ENCODE assay signal across 8 mouse cellular contexts in genomic region chr8:11279296-11279826, GRCm38 (mm10). TPM values are rescaled to one million over a fixed set of nuclear protein-coding genes. Genes with fewer than 3 reads are reported as not detected.
DNase-seq lines count a peak whose midpoint lies in the region; ATAC-seq lines count a peak whose summit lies in the region.

No protein-coding gene starts in this region.

- H3K27me3 ChIP-seq in forebrain, embryonic 11.5 days (ENCODE audit: control insufficient read depth, insufficient read depth, low read length) = no peaks in the 10 kb centered on the region
- H3K27me3 ChIP-seq in intestine, embryonic 14.5 days (replicated peaks; ENCODE audit: control insufficient read depth, insufficient read depth, low read length) = no peaks in the 10 kb centered on the region
- peaks cover 10% of the 10 kb centered on the region; the same call in 1 of the 2 replicates for H3K27me3 ChIP-seq in liver, embryonic 13.5 days

- peak overlapping the region; percentile 24; the same call in 1 of the 2 replicates for H3K4me2 ChIP-seq in forebrain, embryonic 11.5 days (ENCODE audit: low read depth, low read length, severe bottlenecking)
- H3K4me2 ChIP-seq in intestine, embryonic 14.5 days (ENCODE audit: low read length) = peak overlapping the region; percentile 32; the same call in 1 of the 2 replicates
- peak overlapping the region; percentile 30 for H3K4me2 ChIP-seq in liver, embryonic 13.5 days

- no peak overlapping the region for H3K4me3 ChIP-seq in forebrain, embryonic 11.5 days (ENCODE audit: low read depth, low read length)
- no peak overlapping the region for H3K4me3 ChIP-seq in intestine, embryonic 14.5 days (ENCODE audit: low read depth, low read length)
- H3K4me3 ChIP-seq in liver, embryonic 13.5 days (replicated peaks) = peak overlapping the region; percentile 34

- no peak overlapping the region; the same call in 1 of the 2 replicates for H3K9ac ChIP-seq in forebrain, embryonic 11.5 days (ENCODE audit: low read length)
- no peak overlapping the region for H3K9ac ChIP-seq in intestine, embryonic 14.5 days (ENCODE audit: low read length)
- no peak overlapping the region for H3K9ac ChIP-seq in liver, embryonic 13.5 days

- H3K27ac ChIP-seq in forebrain, embryonic 11.5 days (ENCODE audit: low read depth, low read length) = no peak overlapping the region
- H3K27ac ChIP-seq in intestine, embryonic 14.5 days (ENCODE audit: low read depth) = peak overlapping the region; percentile 85; the same call in 1 of the 2 replicates
- H3K27ac ChIP-seq in liver, embryonic 13.5 days = peak overlapping the region; percentile 47

- no peaks in the 10 kb centered on the region for H3K9me3 ChIP-seq in forebrain, embryonic 11.5 days (ENCODE audit: control insufficient read depth, low read length)
- H3K9me3 ChIP-seq in intestine, embryonic 14.5 days (ENCODE audit: control insufficient read depth, low read length) = no peaks in the 10 kb centered on the region
- H3K9me3 ChIP-seq in liver, embryonic 13.5 days (replicated peaks) = no peaks in the 10 kb centered on the region

- WGBS in forebrain, embryonic 11.5 days = 59% methylated on average over 20 of the region's 20 CpGs
- WGBS in intestine, embryonic 14.5 days = 52% methylated on average over 20 of the region's 20 CpGs
- 27% methylated on average over 20 of the region's 20 CpGs for WGBS in liver, embryonic 13.5 days (ENCODE audit: insufficient replicate concordance)

- H3K36me3 ChIP-seq in forebrain, embryonic 11.5 days (ENCODE audit: control insufficient read depth, insufficient read depth, low read length) = no peaks in the 10 kb centered on the region
- no peaks in the 10 kb centered on the region for H3K36me3 ChIP-seq in intestine, embryonic 14.5 days (ENCODE audit: control insufficient read depth, insufficient read depth, low read length)
- H3K36me3 ChIP-seq in liver, embryonic 13.5 days = no peaks in the 10 kb centered on the region

- ATAC-seq in forebrain, embryonic 11.5 days (replicated peaks; ENCODE audit: low FRiP score) = peak; percentile 51; the same call in 1 of the 2 replicates
- ATAC-seq in intestine, embryonic 14.5 days (replicated peaks; ENCODE audit: low FRiP score, low TSS enrichment, low read depth) = no peak; the same call in 1 of the 2 replicates
- peak; percentile 64 for ATAC-seq in liver, embryonic 13.5 days (ENCODE audit: low read depth)
- no peak for ATAC-seq in frontal cortex, adult (ENCODE audit: low TSS enrichment)

- DNase-seq in gastrocnemius, postnatal 14 days = peak; percentile 24
- no peak for DNase-seq in gastrocnemius, postnatal 36 days
- DNase-seq in forebrain, embryonic 11.5 days (ENCODE audit: low spot score) = peak; percentile 70
- DNase-seq in intestine, embryonic 14.5 days (ENCODE audit: low spot score) = peak; percentile 64
- no peak for DNase-seq in liver, embryonic 13.5 days
- DNase-seq in right cerebral cortex, postnatal 14 days = no peak
- no peak for DNase-seq in thymus, postnatal 4 days

- peaks cover 18% of the 10 kb centered on the region for H3K4me1 ChIP-seq in forebrain, embryonic 11.5 days (replicated peaks; ENCODE audit: control insufficient read depth, insufficient read depth, low read length)
- peaks cover 36% of the 10 kb centered on the region for H3K4me1 ChIP-seq in intestine, embryonic 14.5 days (replicated peaks; ENCODE audit: control insufficient read depth, insufficient read depth, low read length)
- H3K4me1 ChIP-seq in liver, embryonic 13.5 days (replicated peaks) = peaks cover 12% of the 10 kb centered on the region

- intact Hi-C loops in gastrocnemius, postnatal 14 days (cut with DNase I; ENCODE audit: low total_unique reads) = no loop called here
- intact Hi-C loops in gastrocnemius, postnatal 36 days (cut with DNase I) = loop anchor here (5.0 kb wide), 1 partner anchor 33 kb away; the partner anchor contains the start of genes Col4a1 and Col4a2

RNA-seq across cellular contexts. Expression of gene Col4a2, which starts 33.2 kb away (rescaled TPM):
- total RNA-seq in gastrocnemius, postnatal 14 days (2021) = 100 to 1,000 TPM; 297 to 319 TPM
- 100 to 1,000 TPM in 1 of 2 experiments, 10 to 100 TPM in 1; 77.5 to 105 TPM for total RNA-seq in gastrocnemius, postnatal 36 days (2021)
- 40.4 and 45.4 TPM in 2 replicates for polyA plus RNA-seq in forebrain, embryonic 11.5 days (2014; fragmentation: Nextera tagmentation; extraction: Ambion mirVana)
- 52.9 and 58.4 TPM in 2 replicates for polyA plus RNA-seq in intestine, embryonic 14.5 days (2014; fragmentation: Nextera tagmentation; extraction: Ambion mirVana)
- 5.4 and 6.0 TPM in 2 replicates for polyA plus RNA-seq in liver, embryonic 13.5 days (2015; fragmentation: Nextera tagmentation; extraction: Ambion mirVana)

RNA-seq across cellular contexts. Expression of gene Col4a1, which starts 33.3 kb away (rescaled TPM):
- 100 to 1,000 TPM; 636 to 736 TPM for total RNA-seq in gastrocnemius, postnatal 14 days (2021)
- 100 to 1,000 TPM; 146 to 216 TPM for total RNA-seq in gastrocnemius, postnatal 36 days (2021)
- polyA plus RNA-seq in forebrain, embryonic 11.5 days (2014; fragmentation: Nextera tagmentation; extraction: Ambion mirVana) = 118 and 130 TPM in 2 replicates
- polyA plus RNA-seq in intestine, embryonic 14.5 days (2014; fragmentation: Nextera tagmentation; extraction: Ambion mirVana) = 228 TPM in 2 replicates
- polyA plus RNA-seq in liver, embryonic 13.5 days (2015; fragmentation: Nextera tagmentation; extraction: Ambion mirVana) = 14.3 and 18.2 TPM in 2 replicates

Comparison
In these comparisons a context has a peak if more than half of its experiments do, and no peak if none do; other contexts are left out.
1. DNase-seq: peak in gastrocnemius, postnatal 14 days (single experiment), forebrain, embryonic 11.5 days (single experiment) and intestine, embryonic 14.5 days (single experiment); none in gastrocnemius, postnatal 36 days (0 of 2), liver, embryonic 13.5 days (single experiment), right cerebral cortex, postnatal 14 days (single experiment) and thymus, postnatal 4 days (single experiment).
2. ATAC-seq: peak in forebrain, embryonic 11.5 days (single experiment) and liver, embryonic 13.5 days (single experiment); none in intestine, embryonic 14.5 days (single experiment) and frontal cortex, adult (single experiment).
3. Peak in every context shown above with its lines, with median percentiles within 50 percentile points of each other: H3K4me2 ChIP-seq.